Mouse (Mus musculus) hindbrain, embryonic 12.5 days (tissue): Measurements from ENCODE around the gene Prdx2. TPM values are rescaled to one million over a fixed set of nuclear protein-coding genes. Genes with fewer than 3 reads are reported as not detected.

Experiments
- ATAC-seq: fragments of 200-750 bp; cut with Nextera tagmentation; 2 replicates; pipeline ENCODE4 v1.8.0; 2017; ENCODE audit warnings: moderate TSS enrichment; ENCODE audit not compliant: low FRiP score
- H3K27ac ChIP-seq: fragments of 300-500 bp; sonication (generic); 2 replicates; pipeline ENCODE4 v1.5.1; 2016; ENCODE audit warnings: mild to moderate bottlenecking
- H3K27me3 ChIP-seq: fragments of 300-500 bp; sonication (generic); 2 replicates; pipeline ENCODE4 v1.6.1; 2016; ENCODE audit warnings: mild to moderate bottlenecking
- H3K36me3 ChIP-seq: fragments of 300-500 bp; sonication (generic); 2 replicates; pipeline ENCODE4 v1.6.1; 2016; ENCODE audit warnings: mild to moderate bottlenecking
- H3K4me1 ChIP-seq: fragments of 300-500 bp; sonication (generic); 2 replicates; pipeline ENCODE4 v1.6.1; 2016
- H3K4me2 ChIP-seq: fragments of 300-500 bp; sonication (generic); replicated peaks from 2 replicates; pipeline ENCODE4 v1.6.1; 2016; ENCODE audit warnings: mild to moderate bottlenecking
- H3K4me3 ChIP-seq: fragments of 300-500 bp; sonication (generic); 2 replicates; pipeline ENCODE4 v1.5.1; 2016; ENCODE audit warnings: mild to moderate bottlenecking
- H3K9ac ChIP-seq: fragments of 300-500 bp; sonication (generic); 2 replicates; pipeline ENCODE4 v1.6.1; 2016; ENCODE audit warnings: mild to moderate bottlenecking, moderate library complexity
- H3K9me3 ChIP-seq: fragments of 300-500 bp; sonication (generic); replicated peaks from 2 replicates; pipeline ENCODE4 v1.6.1; 2016; ENCODE audit warnings: mild to moderate bottlenecking
- WGBS: fragments of 180-500 bp; shearing (Covaris S2); methylation state at CpG from one replicate; pipeline ENCODE4 v1.1.7; 2016; 5-methylcytosine and 5-hydroxymethylcytosine counted together
- polyA plus RNA-seq: library from polyadenylated mRNA; unstranded; fragments of >200 nt; fragmentation: Nextera tagmentation; extraction: Ambion mirVana; gene quantifications from 2 replicates; pipeline ENCODE4 v1.2.1, GENCODE M21; 2016

Prdx2 gene
- polyA plus RNA-seq, 1 experiment from 2014 or later = 1,187 TPM

DNA sequence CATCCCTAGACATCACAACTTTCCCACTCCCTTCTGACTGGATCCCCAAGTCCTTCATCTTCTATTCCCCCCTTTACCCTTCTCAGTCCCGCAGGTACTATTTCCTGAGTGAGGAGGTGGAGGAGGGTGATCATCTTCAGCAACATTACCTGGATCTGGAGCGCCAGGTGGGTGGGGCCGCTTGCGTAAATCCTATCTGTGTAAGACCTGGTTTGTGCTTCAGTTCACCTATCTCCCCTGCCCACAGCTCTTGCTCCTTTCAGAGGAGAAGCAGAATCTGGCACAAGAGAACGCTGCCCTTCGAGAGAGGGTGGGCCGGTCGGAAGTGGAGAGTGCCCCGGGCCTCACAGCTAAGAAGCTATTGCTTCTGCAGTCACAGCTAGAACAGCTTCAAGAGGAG lies 25.0 kb downstream of the Prdx2 start:
- 0 out of 2 replicates have a peak, but pooled peaks cover 4% of the 10 kb centered on the region for H3K36me3 ChIP-seq
- H3K27ac ChIP-seq = no peak overlapping the region
- 93% methylated on average over 9 of the region's 9 CpGs for WGBS
- H3K4me1 ChIP-seq = peaks cover 19% of the 10 kb centered on the region
- peaks cover 26% of the 10 kb centered on the region for H3K27me3 ChIP-seq
- no peak overlapping the region for H3K4me2 ChIP-seq
- no peak overlapping the region for H3K4me3 ChIP-seq
- H3K9ac ChIP-seq = no peak overlapping the region
- ATAC-seq = no peak
- no peaks in the 10 kb centered on the region for H3K9me3 ChIP-seq

DNA sequence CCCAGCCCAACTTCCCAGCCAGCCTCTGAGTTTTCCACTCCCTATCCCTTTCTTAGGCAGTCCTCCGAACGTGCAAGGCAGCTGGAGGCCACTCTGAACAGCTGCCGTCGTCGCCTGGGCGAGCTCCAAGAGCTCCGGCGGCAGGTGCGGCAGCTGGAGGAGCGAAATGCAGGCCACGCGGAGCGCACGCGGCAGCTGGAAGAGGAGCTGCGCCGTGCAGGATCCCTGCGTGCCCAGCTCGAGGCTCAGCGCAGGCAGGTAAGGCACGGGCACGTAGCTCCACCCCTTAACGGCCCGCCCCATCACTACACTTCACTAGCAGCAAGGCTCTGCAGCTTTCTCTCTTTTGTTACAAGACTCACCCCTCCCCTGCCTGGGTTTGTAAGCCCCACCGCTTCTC lies 26.3 kb downstream of the Prdx2 start:
- Histone ChIP-seq H3K9me3 (no peaks in the 10 kb centered on the region), H3K9ac (peak overlapping the region; percentile 32; the same call in 1 of the 2 replicates), H3K4me1 (peaks cover 17% of the 10 kb centered on the region), H3K27me3 (peaks cover 26% of the 10 kb centered on the region), H3K4me2 (peak overlapping the region; percentile 1; the same call in 1 of the 2 replicates), H3K36me3 (0 out of 2 replicates have a peak, but pooled peaks cover 4% of the 10 kb centered on the region), H3K4me3 (no peak overlapping the region), H3K27ac (no peak overlapping the region)
- ATAC-seq = no peak
- WGBS = 30% methylated on average over 25 of the region's 25 CpGs

DNA sequence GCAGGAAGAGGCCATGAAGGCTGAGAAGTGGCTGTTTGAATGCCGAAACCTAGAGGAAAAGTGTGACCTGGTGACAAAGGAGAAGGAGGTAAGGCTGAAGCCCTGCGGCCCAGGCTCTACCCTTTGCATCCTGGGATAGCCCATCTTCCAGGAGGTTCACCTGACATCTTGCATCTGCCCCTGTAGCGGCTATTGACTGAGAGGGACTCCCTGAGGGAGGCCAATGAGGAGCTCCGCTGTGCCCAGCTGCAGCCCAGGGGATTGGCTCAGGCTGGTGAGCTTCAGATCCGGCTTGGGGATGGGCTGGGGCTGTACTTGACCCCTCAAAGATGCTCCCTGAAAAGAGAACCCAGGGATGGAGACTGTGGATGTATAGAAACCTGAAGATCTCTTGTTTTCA lies 27.6 kb downstream of the Prdx2 start:
- 0 out of 2 replicates have a peak, but pooled peaks cover 4% of the 10 kb centered on the region for H3K36me3 ChIP-seq
- H3K27ac ChIP-seq = no peak overlapping the region
- H3K4me1 ChIP-seq = peaks cover 10% of the 10 kb centered on the region
- no peak overlapping the region for H3K4me2 ChIP-seq
- WGBS = 81% methylated on average over 5 of the region's 5 CpGs
- 0 out of 2 replicates have a peak, but pooled peaks have one; percentile 1 for ATAC-seq
- peaks cover 26% of the 10 kb centered on the region for H3K27me3 ChIP-seq
- H3K9ac ChIP-seq = no peak overlapping the region
- H3K9me3 ChIP-seq = no peaks in the 10 kb centered on the region
- H3K4me3 ChIP-seq = no peak overlapping the region

DNA sequence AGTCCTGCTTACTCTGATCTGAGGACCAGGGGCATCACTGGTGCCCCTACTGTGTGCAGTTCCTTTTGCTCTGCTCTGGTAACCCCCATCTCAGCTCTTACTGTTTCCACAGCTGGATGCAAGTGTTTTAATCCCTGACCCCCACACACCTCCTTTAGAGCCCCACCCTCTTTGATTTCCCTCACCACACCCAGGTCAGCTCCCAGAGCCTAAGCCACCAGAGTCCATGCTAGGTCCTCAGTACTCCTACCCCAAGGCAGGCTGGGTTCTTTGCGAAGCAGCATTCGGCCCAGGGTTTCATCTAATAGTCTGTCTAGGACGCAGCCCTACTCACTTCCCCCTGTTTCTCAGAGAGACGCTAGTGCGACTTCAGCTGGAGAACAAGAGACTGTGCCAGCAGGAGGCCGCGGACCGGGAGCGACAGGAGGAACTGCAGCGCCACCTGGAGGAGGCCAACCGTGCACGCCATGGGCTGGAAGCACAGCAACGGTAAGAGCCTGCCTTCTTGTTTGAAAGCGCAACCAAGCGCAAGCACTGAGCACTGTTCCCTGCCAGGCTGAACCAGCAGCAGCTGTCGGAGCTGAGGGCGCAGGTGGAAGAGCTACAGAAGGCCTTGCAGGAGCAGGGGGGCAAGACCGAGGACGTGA lies 28.4 kb downstream of the Prdx2 start:
- peaks cover 4% of the 10 kb centered on the region; the same call in 1 of the 2 replicates for H3K36me3 ChIP-seq
- H3K27ac ChIP-seq = no peak overlapping the region
- peak; percentile 84 for ATAC-seq
- peak overlapping the region; percentile 27 for H3K9ac ChIP-seq
- peaks cover 10% of the 10 kb centered on the region for H3K4me1 ChIP-seq
- no peaks in the 10 kb centered on the region for H3K9me3 ChIP-seq
- H3K4me2 ChIP-seq = peak overlapping the region; percentile 39
- peaks cover 26% of the 10 kb centered on the region for H3K27me3 ChIP-seq
- WGBS = 5% methylated on average over 19 of the region's 19 CpGs
- H3K4me3 ChIP-seq = no peak overlapping the region

DNA sequence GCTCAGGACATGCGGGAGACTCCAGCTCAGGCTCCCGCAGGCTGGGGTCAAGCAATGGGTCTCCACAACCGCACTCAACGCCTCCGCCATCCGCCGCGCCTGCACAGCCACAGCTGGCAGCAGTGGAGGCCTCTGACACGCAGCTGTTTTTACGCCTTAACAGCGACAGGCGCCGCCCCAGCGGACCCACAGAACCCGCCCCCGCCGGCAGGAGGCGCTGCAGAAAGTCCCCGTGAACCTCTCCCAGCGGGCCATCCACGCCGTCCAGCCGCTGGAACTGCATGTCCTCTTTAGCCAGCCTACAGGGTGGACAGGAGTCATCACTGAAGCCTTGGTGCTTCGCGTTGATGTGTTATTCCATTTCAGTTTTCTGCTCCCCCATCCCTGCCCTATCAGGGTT lies 38.3 kb downstream of the Prdx2 start:
- no peak overlapping the region for H3K4me2 ChIP-seq
- WGBS = 20% methylated on average over 25 of the region's 25 CpGs
- H3K9me3 ChIP-seq = no peaks in the 10 kb centered on the region
- H3K4me1 ChIP-seq = no peaks in the 10 kb centered on the region
- no peak overlapping the region for H3K4me3 ChIP-seq
- ATAC-seq = no peak
- peaks cover 57% of the 10 kb centered on the region for H3K27me3 ChIP-seq
- H3K9ac ChIP-seq = no peak overlapping the region
- H3K27ac ChIP-seq = no peak overlapping the region
- no peaks in the 10 kb centered on the region; the same call in 1 of the 2 replicates for H3K36me3 ChIP-seq

DNA sequence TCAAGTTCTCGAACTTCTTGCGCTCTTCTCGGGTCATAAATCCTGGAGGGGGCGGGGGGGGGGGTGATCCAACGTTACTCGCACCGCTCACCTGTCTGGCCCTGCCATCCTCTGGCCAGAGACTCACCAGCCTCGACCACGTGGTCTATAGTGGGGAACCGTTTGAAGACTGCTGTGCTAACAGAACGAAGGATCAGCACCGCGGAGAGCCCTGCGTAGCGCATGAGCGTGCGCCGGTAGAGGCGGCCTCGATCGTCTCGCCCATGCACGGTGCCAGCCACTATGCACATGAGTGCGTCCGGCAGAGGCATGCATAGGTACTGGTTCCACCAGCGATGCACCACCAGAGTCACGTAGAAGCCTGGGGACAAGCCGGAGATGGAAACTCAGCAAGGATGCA lies 41.9 kb downstream of the Prdx2 start:
- no peak for ATAC-seq
- H3K4me1 ChIP-seq = no peaks in the 10 kb centered on the region
- no peak overlapping the region for H3K4me2 ChIP-seq
- no peaks in the 10 kb centered on the region for H3K36me3 ChIP-seq
- H3K27me3 ChIP-seq = peaks cover 80% of the 10 kb centered on the region
- peak overlapping the region; percentile 35; the same call in 1 of the 2 replicates for H3K9ac ChIP-seq
- H3K4me3 ChIP-seq = no peak overlapping the region
- 18% methylated on average over 28 of the region's 28 CpGs for WGBS
- H3K9me3 ChIP-seq = no peaks in the 10 kb centered on the region
- no peak overlapping the region for H3K27ac ChIP-seq

DNA sequence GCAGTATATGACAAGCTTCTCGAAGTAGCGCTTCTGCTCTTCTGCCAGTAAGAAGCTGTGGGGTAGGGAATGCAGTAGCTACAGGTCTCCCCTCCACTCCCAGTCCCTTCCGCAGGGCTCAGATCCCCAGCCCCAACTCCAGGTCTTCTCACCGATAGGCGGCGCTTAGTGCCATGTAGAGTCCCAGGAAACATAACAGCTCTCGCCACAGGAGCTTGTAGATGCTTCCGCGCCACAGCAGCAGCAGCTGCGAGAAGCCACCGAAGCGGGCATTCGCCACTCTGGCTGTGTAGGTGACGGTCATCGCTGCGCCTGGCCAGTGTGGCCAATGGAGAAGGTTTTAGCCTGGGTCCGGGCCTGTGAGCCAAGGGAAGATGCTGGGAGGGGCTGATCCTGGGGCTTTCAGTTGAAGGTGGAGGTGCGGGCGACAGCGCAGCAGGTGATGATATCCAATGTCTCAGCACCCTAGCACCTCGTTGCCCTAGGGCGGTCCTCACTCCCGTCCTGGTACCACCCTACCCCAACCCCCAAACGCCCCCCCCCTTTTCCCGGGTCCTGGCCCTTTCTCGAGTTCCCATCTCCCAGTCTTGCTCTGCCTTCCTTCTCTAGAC lies 43.9 kb downstream of the Prdx2 start:
- Histone ChIP-seq H3K9ac (peak overlapping the region; percentile 20; the same call in 1 of the 2 replicates), H3K4me3 (peak overlapping the region; percentile 19), H3K4me1 (no peaks in the 10 kb centered on the region), H3K9me3 (no peaks in the 10 kb centered on the region), H3K27ac (no peak overlapping the region), H3K27me3 (peaks cover 64% of the 10 kb centered on the region), H3K36me3 (peaks cover 11% of the 10 kb centered on the region), H3K4me2 (peak overlapping the region; percentile 50)
- WGBS = 5% methylated on average over 24 of the region's 26 CpGs
- ATAC-seq = peak; percentile 52

DNA sequence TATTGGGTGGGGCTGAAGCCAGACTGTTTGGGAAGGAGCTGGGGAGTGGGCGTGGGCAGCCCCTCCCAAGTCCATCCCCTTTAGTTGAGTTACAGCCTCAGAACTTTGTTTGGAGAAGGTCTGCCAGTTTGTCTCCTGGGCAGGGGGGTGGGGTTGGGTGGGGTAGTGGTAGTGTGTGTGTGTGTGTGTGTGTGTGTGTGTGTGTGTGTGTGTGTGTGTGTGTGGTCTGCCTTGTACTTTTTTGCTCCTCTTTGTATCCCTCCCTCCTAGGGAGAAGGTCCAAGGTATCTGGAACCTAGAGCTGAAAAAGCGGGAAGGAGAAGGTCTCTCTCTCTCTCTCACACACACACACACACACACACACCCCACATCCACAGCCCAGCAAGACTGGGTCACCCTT lies 45.0 kb downstream of the Prdx2 start, which contains the start of gene Best2:
Gene Best2, minus strand, starts transcription at position 101 of the 400 bp plus-strand sequence.
- peaks cover 53% of the 10 kb centered on the region for H3K27me3 ChIP-seq
- WGBS = 42% methylated on average over 1 of the region's 2 CpGs

DNA sequence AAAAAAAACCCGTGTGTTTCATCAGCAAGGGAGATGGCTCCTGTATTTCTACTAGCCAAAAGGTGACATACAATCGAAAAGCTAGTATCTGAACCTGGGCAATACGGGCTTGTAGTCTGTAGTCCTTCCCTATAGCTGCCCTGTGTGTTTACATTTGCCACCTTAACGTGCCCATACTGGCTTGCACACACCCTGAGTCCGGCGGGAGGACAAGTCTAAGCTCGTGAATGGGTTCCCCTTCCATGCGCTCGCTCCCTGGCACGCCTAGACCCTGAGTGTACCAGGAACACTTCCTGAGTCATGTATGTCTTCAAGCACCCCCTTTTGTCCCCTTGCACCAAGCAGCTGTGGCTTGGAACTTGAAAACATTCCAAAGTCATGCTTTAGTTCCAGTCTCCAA lies 47.3 kb downstream of the Prdx2 start:
- H3K4me1 ChIP-seq = no peaks in the 10 kb centered on the region
- ATAC-seq = no peak
- no peak overlapping the region for H3K4me2 ChIP-seq
- H3K27ac ChIP-seq = no peak overlapping the region
- H3K27me3 ChIP-seq = peaks cover 37% of the 10 kb centered on the region
- no peaks in the 10 kb centered on the region for H3K9me3 ChIP-seq
- WGBS = 77% methylated on average over 10 of the region's 10 CpGs
- H3K36me3 ChIP-seq = peaks cover 44% of the 10 kb centered on the region
- H3K4me3 ChIP-seq = no peak overlapping the region
- H3K9ac ChIP-seq = no peak overlapping the region

More for the DNA sequence above, 45.0 kb downstream of the Prdx2 start, which contains the start of gene Best2:
- Histone ChIP-seq H3K9ac (peak within 1 kb of the TSS; percentile 20; the same call in 1 of the 2 replicates), H3K9me3 (no peaks in the 10 kb centered on the region), H3K4me2 (peak within 1 kb of the TSS; percentile 50), H3K36me3 (peaks cover 22% of the 10 kb centered on the region), H3K4me1 (no peaks in the 10 kb centered on the region), H3K4me3 (peak within 1 kb of the TSS; percentile 19), H3K27ac (no peak within 1 kb of the TSS)
- no peak for ATAC-seq

DNA sequence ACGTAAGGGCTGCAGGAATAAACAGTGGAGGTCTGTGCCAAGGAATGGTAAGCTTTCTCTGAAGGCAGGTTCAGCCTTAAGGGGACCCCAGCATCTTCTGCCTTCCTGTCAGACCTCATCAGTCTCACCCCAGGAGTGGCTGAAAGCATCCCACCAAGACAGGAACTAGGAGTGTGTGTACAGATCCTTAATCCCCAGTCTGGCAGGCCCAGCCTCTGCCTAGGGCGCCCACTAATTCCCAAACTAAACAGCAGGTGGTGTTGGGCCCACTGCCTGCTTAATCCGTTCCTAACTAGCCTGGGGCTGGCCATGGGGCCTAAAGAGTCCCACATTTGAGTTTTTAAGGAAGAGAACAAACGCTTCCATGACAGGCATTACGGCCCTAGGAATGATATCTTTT lies 47.8 kb downstream of the Prdx2 start:
- ATAC-seq = no peak
- H3K4me2 ChIP-seq = no peak overlapping the region
- H3K9ac ChIP-seq = no peak overlapping the region
- H3K4me3 ChIP-seq = no peak overlapping the region
- H3K27ac ChIP-seq = no peak overlapping the region
- H3K27me3 ChIP-seq = peaks cover 32% of the 10 kb centered on the region
- H3K36me3 ChIP-seq = peaks cover 49% of the 10 kb centered on the region
- 55% methylated on average over 5 of the region's 5 CpGs for WGBS
- no peaks in the 10 kb centered on the region for H3K4me1 ChIP-seq
- H3K9me3 ChIP-seq = no peaks in the 10 kb centered on the region

DNA sequence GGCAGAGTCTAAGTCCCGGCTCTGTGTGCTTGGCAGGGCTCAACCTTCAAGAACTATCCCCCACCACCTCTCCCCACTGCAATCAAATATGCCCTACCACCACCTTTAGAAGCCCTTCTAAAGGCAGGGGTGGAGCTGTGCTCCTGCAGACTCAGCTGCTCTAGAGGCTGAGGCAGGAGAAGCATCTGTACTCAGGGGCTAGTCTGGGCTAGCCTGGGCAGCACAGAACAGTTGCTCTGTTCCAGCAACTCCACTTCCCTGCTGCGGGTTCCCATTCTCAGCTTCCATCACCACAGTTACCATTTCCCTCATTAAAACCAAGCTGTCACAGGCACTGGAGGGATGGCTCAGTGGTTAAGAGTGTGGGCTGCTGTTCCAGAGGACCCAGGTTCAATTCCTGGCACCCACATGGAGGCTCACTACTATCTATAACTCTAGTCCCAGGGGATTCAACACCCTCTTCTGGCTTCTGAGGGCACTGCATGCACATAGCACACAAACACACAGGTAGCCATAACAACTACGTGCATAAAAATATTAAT lies 52.2 kb downstream of the Prdx2 start:
- WGBS = 91% methylated on average over 3 of the region's 3 CpGs
- H3K36me3 ChIP-seq = peaks cover 67% of the 10 kb centered on the region

DNA sequence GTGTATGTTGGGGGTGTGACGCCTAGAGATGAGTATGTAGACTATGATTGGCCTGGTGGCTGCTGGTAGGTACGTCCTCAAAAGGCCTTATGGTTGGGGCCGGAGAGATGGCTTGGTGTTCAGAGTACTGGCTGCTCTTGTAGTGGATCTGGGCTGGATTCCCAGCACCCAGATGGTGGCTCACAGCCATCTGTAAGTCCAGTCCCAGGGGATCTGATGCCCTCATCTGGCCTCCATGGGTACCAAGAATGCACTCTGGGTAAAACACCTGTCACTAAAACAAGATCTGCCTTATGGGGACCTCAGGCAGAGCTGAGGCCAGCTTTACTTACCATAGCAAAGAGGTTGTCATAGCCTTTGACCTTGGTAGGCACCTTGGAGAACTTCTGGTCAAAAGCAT lies 54.5 kb downstream of the Prdx2 start:
- Histone ChIP-seq H3K9ac (no peak overlapping the region), H3K4me1 (peaks cover 35% of the 10 kb centered on the region), H3K27me3 (no peaks in the 10 kb centered on the region), H3K27ac (no peak overlapping the region), H3K4me3 (peak overlapping the region; percentile 91), H3K4me2 (peak overlapping the region; percentile 97), H3K9me3 (no peaks in the 10 kb centered on the region), H3K36me3 (peaks cover 51% of the 10 kb centered on the region)
- no peak for ATAC-seq
- WGBS = 96% methylated on average over 3 of the region's 3 CpGs

More for the DNA sequence above, 52.2 kb downstream of the Prdx2 start:
- Histone ChIP-seq H3K27ac (no peak overlapping the region), H3K27me3 (no peaks in the 10 kb centered on the region), H3K9ac (no peak overlapping the region), H3K9me3 (no peaks in the 10 kb centered on the region), H3K4me2 (no peak overlapping the region), H3K4me1 (peaks cover 23% of the 10 kb centered on the region), H3K4me3 (no peak overlapping the region)
- no peak for ATAC-seq
